In genomic region chr5:53646669-53647068, GRCm38 (mm10) we compare ENCODE assay signal across 16 mouse cellular contexts.
"Had no signal": no experiment of that assay in that cellular context is flagged by ENCODE, and none has a peak within 500 bp of the region (broad histone marks: within the 10 kb centered on the region; RNA-seq: fewer than 3 reads in every experiment).

No protein-coding gene starts in this region.

- DNase-seq: kidney, adult 11 months; kidney, adult 8-10 months; kidney, postnatal 10 days; kidney, postnatal 36 days; layer of hippocampus, postnatal 36 days; midbrain, embryonic 14.5 days; thymus, adult 18-20 months; thymus, postnatal 36 days had no signal

- H3K4me1 ChIP-seq: intestine, embryonic 15.5 days; kidney, embryonic 15.5 days; lung, embryonic 15.5 days; stomach, embryonic 15.5 days had no signal

- ATAC-seq: intestine, embryonic 15.5 days had no signal

- H3K27ac ChIP-seq: intestine, embryonic 15.5 days; kidney, embryonic 15.5 days; left cerebral cortex, adult 2 months; liver, embryonic 14.5 days; lung, embryonic 15.5 days; stomach, embryonic 15.5 days had no signal

- H3K27me3 ChIP-seq: intestine, embryonic 15.5 days; kidney, embryonic 15.5 days; lung, embryonic 15.5 days; stomach, embryonic 15.5 days had no signal

- H3K4me3 ChIP-seq: intestine, embryonic 15.5 days; kidney, embryonic 15.5 days; left cerebral cortex, adult 2 months; lung, embryonic 15.5 days; stomach, embryonic 15.5 days had no signal

- H3K9ac ChIP-seq: intestine, embryonic 15.5 days; kidney, embryonic 15.5 days; liver, embryonic 14.5 days; lung, embryonic 15.5 days; stomach, embryonic 15.5 days had no signal

- H3K9me3 ChIP-seq: intestine, embryonic 15.5 days; kidney, embryonic 15.5 days; lung, embryonic 15.5 days; stomach, embryonic 15.5 days had no signal

- H3K4me2 ChIP-seq: intestine, embryonic 15.5 days; kidney, embryonic 15.5 days; liver, embryonic 11.5 days; lung, embryonic 15.5 days; midbrain, embryonic 11.5 days; stomach, embryonic 15.5 days had no signal

- H3K36me3 ChIP-seq: intestine, embryonic 15.5 days had no signal
